Mouse (Mus musculus) layer of hippocampus, postnatal 25 days (tissue): ENCODE results near the gene Elavl2. TPM values are rescaled to one million over a fixed set of nuclear protein-coding genes. Genes with fewer than 3 reads are reported as not detected.

Experiments used
- DNase-seq, 2 experiments: peaks; one replicate each; pipeline ENCODE4 v3.0.0; 2022; ENCODE audit warnings: mixed read lengths in 2 of 2, low spot score in 1 of 2; ENCODE audit errors: extremely low spot score in 1 of 2
- microRNA-seq, 2 experiments: library from miRNA; unstranded; fragments of <30 nt; microRNA quantifications; one replicate each; pipeline ENCODE4 v1.2.0; 2021
- total RNA-seq, 2 experiments: library from RNA; stranded (reverse); gene quantifications; 2 replicates each; pipeline ENCODE4 v1.2.3; 2021

The Elavl2 gene
- total RNA-seq, 2 experiments from 2014 or later, result 93.5 to 99.9 TPM

- DNase-seq, result no peak
These were observed 176.8 kb downstream of the Elavl2 start for GRCm38 (mm10) chr4:91223811-91224210.

- no peak for DNase-seq
These were observed 181.3 kb downstream of the Elavl2 start for GRCm38 (mm10) chr4:91219322-91219721.

- no peak for DNase-seq
These were observed 186.7 kb downstream of the Elavl2 start for GRCm38 (mm10) chr4:91213917-91214316.

GRCm38 (mm10) chr4:91208415-91209292 lies 191.9 kb downstream of the Elavl2 start:
- DNase-seq, result no peak

Small RNA genes lying within 50 kb of the gene (microRNA-seq; reads per million reads assigned to microRNA genes)
- gene Mir6402, result 0 reads per million in 2 experiments
